Mouse (Mus musculus) liver, embryonic 11.5 days (tissue): ENCODE measurements around the gene Fxyd4. TPM values are rescaled to one million over a fixed set of nuclear protein-coding genes. Genes with fewer than 3 reads are reported as not detected.

Experiments
- ATAC-seq: fragments of 200-750 bp; cut with Nextera tagmentation; replicated peaks from 2 replicates; pipeline ENCODE4 v1.8.0; 2017; ENCODE audit warnings: moderate number of reproducible peaks, mild to moderate bottlenecking, moderate TSS enrichment, moderate library complexity; ENCODE audit not compliant: low FRiP score
- DNase-seq: peaks from one replicate; pipeline ENCODE4 v3.0.0-alpha.2; 2017; ENCODE audit warnings: low spot score
- H3K27ac ChIP-seq: fragments of 300-500 bp; sonication (generic); 2 replicates; pipeline ENCODE4 v1.5.1; 2014; ENCODE audit warnings: mild to moderate bottlenecking, low read depth, low read length, control low read depth
- H3K27me3 ChIP-seq: fragments of 300-500 bp; sonication (generic); replicated peaks from 2 replicates; pipeline ENCODE4 v1.6.1; 2014; ENCODE audit warnings: low read length, mixed read lengths; ENCODE audit not compliant: control insufficient read depth, insufficient read depth
- H3K36me3 ChIP-seq: fragments of 300-500 bp; sonication (generic); 2 replicates; pipeline ENCODE4 v1.6.1; 2014; ENCODE audit warnings: mild to moderate bottlenecking, low read length, moderate library complexity, mixed read lengths; ENCODE audit not compliant: control insufficient read depth, insufficient read depth
- H3K4me1 ChIP-seq: fragments of 300-500 bp; sonication (generic); replicated peaks from 2 replicates; pipeline ENCODE4 v1.6.1; 2014; ENCODE audit warnings: low read length, mixed read lengths; ENCODE audit not compliant: control insufficient read depth, insufficient read depth
- H3K4me2 ChIP-seq: fragments of 300-500 bp; sonication (generic); 2 replicates; pipeline ENCODE4 v1.6.1; 2014; ENCODE audit warnings: mild to moderate bottlenecking, control low read depth, moderate library complexity
- H3K4me3 ChIP-seq: fragments of 300-500 bp; sonication (generic); 2 replicates; pipeline ENCODE4 v1.5.1; 2014; ENCODE audit warnings: low read depth, low read length, control low read depth
- H3K9ac ChIP-seq: fragments of 300-500 bp; sonication (generic); 2 replicates; pipeline ENCODE4 v1.6.1; 2014; ENCODE audit warnings: low read depth, low read length, control low read depth
- H3K9me3 ChIP-seq: fragments of 300-500 bp; sonication (generic); 2 replicates; pipeline ENCODE4 v1.6.1; 2016; ENCODE audit warnings: low read length, inconsistent platforms, mixed read lengths; ENCODE audit not compliant: control insufficient read depth
- WGBS: fragments of 180-500 bp; shearing (Covaris S2); extraction: QIAGEN DNeasy Blood & Tissue Kit; methylation state at CpG from one replicate; pipeline ENCODE4 v1.1.7; 2014; 5-methylcytosine and 5-hydroxymethylcytosine counted together
- polyA plus RNA-seq: library from polyadenylated mRNA; unstranded; fragments of >200 nt; fragmentation: Nextera tagmentation; extraction: Ambion mirVana; gene quantifications from 2 replicates; pipeline ENCODE4 v1.2.1, GENCODE M21; 2014

Gene Fxyd4
- polyA plus RNA-seq, 1 experiment from 2014 or later = 2.1 TPM

DNA sequence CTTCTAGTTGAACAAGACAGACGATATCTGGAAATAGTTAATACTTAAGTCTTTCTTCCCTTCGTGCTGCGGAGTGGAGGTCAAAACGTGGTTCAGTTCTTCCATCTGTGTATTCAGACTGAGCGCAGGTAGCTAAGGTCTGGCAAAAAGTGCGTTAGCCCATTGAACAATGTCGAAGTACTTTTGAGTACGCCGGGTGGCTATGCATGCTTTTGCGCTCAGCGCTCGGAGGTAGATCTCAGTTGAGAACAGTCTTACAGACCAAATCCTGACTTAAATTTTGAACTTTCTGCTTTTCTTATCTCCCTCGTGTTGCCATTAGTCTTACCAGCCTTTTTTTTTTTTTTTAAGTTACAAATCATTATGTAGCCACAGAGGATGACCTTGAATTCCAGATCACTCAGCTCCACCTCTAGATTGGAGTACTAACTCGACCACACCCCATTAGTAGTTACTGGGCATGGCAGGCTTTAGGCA, 29.0 kb downstream of the Fxyd4 start:
- WGBS = under 1% methylated on average over 14 of the region's 14 CpGs
- Histone ChIP-seq H3K4me3 (peak overlapping the region; percentile 99), H3K4me2 (peak overlapping the region; percentile 97), H3K27ac (peak overlapping the region; percentile 99), H3K9ac (peak overlapping the region; percentile 100), H3K36me3 (peaks cover 2% of the 10 kb centered on the region; the same call in 1 of the 2 replicates), H3K4me1 (peaks cover 36% of the 10 kb centered on the region), H3K27me3 (no peaks in the 10 kb centered on the region), H3K9me3 (no peaks in the 10 kb centered on the region)
- DNase-seq = no peak
- ATAC-seq = no peak

- peak overlapping the region; percentile 97 for H3K4me2 ChIP-seq
- H3K9me3 ChIP-seq = no peaks in the 10 kb centered on the region
- peaks cover 31% of the 10 kb centered on the region for H3K4me1 ChIP-seq
- DNase-seq (no peak), ATAC-seq (no peak)
- peak overlapping the region; percentile 99 for H3K27ac ChIP-seq
- peaks cover 2% of the 10 kb centered on the region; the same call in 1 of the 2 replicates for H3K36me3 ChIP-seq
- H3K27me3 ChIP-seq = no peaks in the 10 kb centered on the region
- H3K9ac ChIP-seq = peak overlapping the region; percentile 100
- under 1% methylated on average over 26 of the region's 26 CpGs for WGBS
- peak overlapping the region; percentile 99 for H3K4me3 ChIP-seq
Observed at GRCm38 (mm10) chr6:117907979-117908355, 29.5 kb downstream of the Fxyd4 start.

GRCm38 (mm10) chr6:117907301-117907978, 30.1 kb downstream of the Fxyd4 start:
- peak; percentile 89 for DNase-seq
- no peaks in the 10 kb centered on the region for H3K9me3 ChIP-seq
- H3K4me2 ChIP-seq = peak overlapping the region; percentile 97
- WGBS = under 1% methylated on average over 71 of the region's 77 CpGs
- peaks cover 32% of the 10 kb centered on the region for H3K4me1 ChIP-seq
- peak overlapping the region; percentile 100 for H3K9ac ChIP-seq
- peak; percentile 79 for ATAC-seq
- H3K36me3 ChIP-seq = peaks cover 2% of the 10 kb centered on the region; the same call in 1 of the 2 replicates
- no peaks in the 10 kb centered on the region for H3K27me3 ChIP-seq
- peak overlapping the region; percentile 99 for H3K27ac ChIP-seq
- H3K4me3 ChIP-seq = peak overlapping the region; percentile 99

DNA sequence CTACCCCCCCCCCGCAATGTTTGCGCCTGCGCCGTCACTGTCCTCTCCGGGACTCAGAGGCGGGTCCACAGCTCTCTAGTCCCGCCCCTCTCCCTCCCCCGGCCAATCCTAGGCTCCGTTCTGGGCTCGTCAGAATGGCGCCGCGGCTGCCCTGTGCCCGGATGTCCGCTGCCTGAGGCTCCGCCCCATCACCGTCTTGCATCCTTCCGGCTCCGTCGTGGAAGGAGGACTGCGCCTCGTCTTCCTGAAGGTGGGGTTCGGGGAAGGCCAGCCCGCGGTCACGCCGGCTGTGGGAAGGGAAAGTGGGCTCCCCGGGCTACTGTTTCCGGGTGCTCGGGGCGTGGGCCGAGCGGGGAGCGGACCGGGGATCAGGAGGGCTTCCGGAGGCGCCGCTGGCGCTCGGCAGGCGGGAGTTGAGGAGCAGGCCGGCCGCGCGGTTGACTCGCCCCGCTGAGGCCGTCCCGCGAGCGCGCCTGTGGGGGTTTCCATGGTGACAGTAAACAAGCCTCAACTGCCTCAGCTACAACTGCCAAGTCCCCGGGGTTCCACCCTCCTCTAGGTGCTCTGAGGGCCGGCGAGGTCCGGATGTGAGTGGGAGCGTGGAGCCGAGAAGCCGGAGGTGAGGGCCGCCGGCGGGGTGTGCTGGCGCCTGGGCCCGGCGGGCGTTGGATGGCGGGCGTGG, 30.8 kb downstream of the Fxyd4 start:
- Histone ChIP-seq H3K4me2 (peak overlapping the region; percentile 97), H3K27ac (peak overlapping the region; percentile 99), H3K9ac (peak overlapping the region; percentile 100), H3K4me3 (peak overlapping the region; percentile 99), H3K4me1 (peaks cover 25% of the 10 kb centered on the region), H3K27me3 (no peaks in the 10 kb centered on the region), H3K36me3 (peaks cover 2% of the 10 kb centered on the region; the same call in 1 of the 2 replicates), H3K9me3 (no peaks in the 10 kb centered on the region)
- ATAC-seq (peak; percentile 89), DNase-seq (peak; percentile 97)
- WGBS = under 1% methylated on average over 61 of the region's 68 CpGs

- ATAC-seq = peak; percentile 13
- Histone ChIP-seq H3K4me1 (peaks cover 23% of the 10 kb centered on the region), H3K27me3 (no peaks in the 10 kb centered on the region), H3K9ac (peak overlapping the region; percentile 81), H3K4me3 (peak overlapping the region; percentile 99), H3K27ac (peak overlapping the region; percentile 77), H3K4me2 (peak overlapping the region; percentile 64), H3K9me3 (no peaks in the 10 kb centered on the region), H3K36me3 (peaks cover 2% of the 10 kb centered on the region; the same call in 1 of the 2 replicates)
- WGBS = under 1% methylated on average over 25 of the region's 25 CpGs
- DNase-seq = no peak
Observed at GRCm38 (mm10) chr6:117906015-117906531, 31.4 kb downstream of the Fxyd4 start.

- no peak for DNase-seq
- no peaks in the 10 kb centered on the region for H3K9me3 ChIP-seq
- 26% methylated on average over 4 of the region's 4 CpGs for WGBS
Observed at GRCm38 (mm10) chr6:117905260-117905930, 32.1 kb downstream of the Fxyd4 start.

DNA sequence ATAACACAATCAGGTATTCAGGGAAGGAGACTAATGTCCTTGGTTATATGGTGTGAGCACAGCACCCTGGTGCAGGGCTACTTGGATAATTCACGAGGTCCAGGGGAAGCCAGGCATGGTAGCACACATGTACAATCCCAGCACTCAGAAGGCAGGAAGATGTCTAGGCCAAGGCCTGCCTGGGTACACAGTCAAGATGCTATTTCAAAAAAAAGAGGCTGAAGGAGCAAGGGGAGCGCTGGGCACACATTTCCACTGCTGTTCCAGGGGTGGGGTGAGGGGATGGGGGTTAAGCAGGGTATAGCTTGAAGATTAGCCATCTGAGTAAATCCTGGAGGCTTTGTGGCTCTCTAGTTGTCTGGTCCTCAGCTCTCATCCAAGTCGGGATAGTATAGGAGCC, 33.7 kb downstream of the Fxyd4 start:
- Histone ChIP-seq H3K4me1 (peaks cover 15% of the 10 kb centered on the region), H3K9ac (no peak overlapping the region), H3K36me3 (no peaks in the 10 kb centered on the region), H3K4me3 (no peak overlapping the region), H3K27me3 (no peaks in the 10 kb centered on the region), H3K27ac (no peak overlapping the region), H3K4me2 (no peak overlapping the region), H3K9me3 (no peaks in the 10 kb centered on the region)
- ATAC-seq (no peak), DNase-seq (no peak)
- 85% methylated on average over 3 of the region's 3 CpGs for WGBS

More at GRCm38 (mm10) chr6:117905260-117905930, 32.1 kb downstream of the Fxyd4 start:
- Histone ChIP-seq H3K4me2 (peak overlapping the region; percentile 64), H3K27ac (peak overlapping the region; percentile 77), H3K4me3 (peak overlapping the region; percentile 99), H3K9ac (peak overlapping the region; percentile 81), H3K27me3 (no peaks in the 10 kb centered on the region), H3K36me3 (no peaks in the 10 kb centered on the region), H3K4me1 (peaks cover 26% of the 10 kb centered on the region)
- no peak for ATAC-seq

DNA sequence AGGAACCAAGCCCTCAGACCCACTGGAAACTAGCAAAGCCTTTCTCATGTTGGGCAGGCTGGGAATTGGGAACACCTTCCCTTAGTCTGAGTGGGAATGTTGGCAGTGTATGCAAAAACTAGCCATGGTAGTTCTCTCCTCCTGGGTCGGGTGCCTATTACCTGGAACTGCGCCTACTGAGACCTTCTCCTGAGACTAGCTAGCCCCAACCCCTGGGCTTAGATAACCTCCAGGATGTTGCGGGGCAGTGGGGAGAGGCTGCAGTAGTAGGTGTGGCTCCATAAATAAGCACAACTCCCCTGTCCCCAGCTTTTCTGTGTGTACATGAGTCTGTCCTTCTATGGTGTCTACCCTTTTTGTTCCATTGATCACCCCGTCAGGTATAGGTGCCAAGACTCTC, 34.9 kb downstream of the Fxyd4 start:
- Histone ChIP-seq H3K9me3 (no peaks in the 10 kb centered on the region), H3K36me3 (no peaks in the 10 kb centered on the region), H3K4me2 (peak overlapping the region; percentile 21), H3K9ac (peak overlapping the region; percentile 3; the same call in 1 of the 2 replicates), H3K27ac (no peak overlapping the region), H3K27me3 (no peaks in the 10 kb centered on the region), H3K4me3 (no peak overlapping the region), H3K4me1 (peaks cover 14% of the 10 kb centered on the region)
- no peak for DNase-seq
- WGBS = 69% methylated on average over 4 of the region's 4 CpGs
- ATAC-seq = no peak
